Mouse (Mus musculus) ES-E14 (cell line): ENCODE measurements around the gene Stx2.

ENCODE experiments used
- HCFC1 ChIP-seq: IDR thresholded peaks from 2 replicates; pipeline ENCODE4 v1.6.1; 2012; ENCODE audit warnings: low read length, inconsistent platforms, borderline replicate concordance; ENCODE audit not compliant: insufficient read depth
- MAFK ChIP-seq: IDR thresholded peaks from 2 replicates; pipeline ENCODE4 v1.6.1; 2014; ENCODE audit warnings: mild to moderate bottlenecking, low read depth, low read length, inconsistent platforms; ENCODE audit not compliant: insufficient read depth
- ZC3H11A ChIP-seq: IDR thresholded peaks from 2 replicates; pipeline ENCODE4 v1.6.1; 2012; ENCODE audit warnings: low read depth, mild to moderate bottlenecking, inconsistent platforms, low read length, borderline replicate concordance
- ZNF384 ChIP-seq: IDR thresholded peaks from 2 replicates; pipeline ENCODE4 v1.6.1; 2012; ENCODE audit warnings: low read depth, low read length, inconsistent platforms

DNA sequence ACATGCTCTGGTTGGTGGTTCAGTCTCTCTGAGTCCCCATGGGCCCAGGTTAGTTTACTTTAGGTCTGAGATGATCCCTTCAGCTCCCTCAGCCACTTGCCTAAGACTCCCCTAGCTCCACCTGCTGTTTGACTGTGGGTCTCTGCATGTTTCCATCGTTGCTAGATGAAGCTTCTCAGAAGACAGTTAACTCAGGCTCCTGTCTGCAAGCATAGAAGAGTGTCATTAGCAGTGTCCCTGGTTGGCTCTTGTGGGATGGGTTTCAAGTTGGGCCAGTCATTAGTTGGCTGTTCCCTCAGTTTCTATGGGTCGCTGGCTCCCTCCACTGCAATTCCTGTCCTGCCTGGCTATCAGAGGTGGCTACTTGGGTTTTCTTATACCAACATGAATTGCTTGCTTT is 16.7 kb upstream of the Stx2 start:
- TF ChIP-seq ZC3H11A (no peak), ZNF384 (no peak), HCFC1 (no peak), MAFK (no peak)
